Mouse (Mus musculus): ENCODE results near the gene Camk2d. TPM values are rescaled to one million over a fixed set of nuclear protein-coding genes. Genes with fewer than 3 reads are reported as not detected.

Gene Camk2d
- polyA plus RNA-seq, 3 experiments from 2014 or later: 57.4 to 90.2 (median 67.9) TPM

DNA sequence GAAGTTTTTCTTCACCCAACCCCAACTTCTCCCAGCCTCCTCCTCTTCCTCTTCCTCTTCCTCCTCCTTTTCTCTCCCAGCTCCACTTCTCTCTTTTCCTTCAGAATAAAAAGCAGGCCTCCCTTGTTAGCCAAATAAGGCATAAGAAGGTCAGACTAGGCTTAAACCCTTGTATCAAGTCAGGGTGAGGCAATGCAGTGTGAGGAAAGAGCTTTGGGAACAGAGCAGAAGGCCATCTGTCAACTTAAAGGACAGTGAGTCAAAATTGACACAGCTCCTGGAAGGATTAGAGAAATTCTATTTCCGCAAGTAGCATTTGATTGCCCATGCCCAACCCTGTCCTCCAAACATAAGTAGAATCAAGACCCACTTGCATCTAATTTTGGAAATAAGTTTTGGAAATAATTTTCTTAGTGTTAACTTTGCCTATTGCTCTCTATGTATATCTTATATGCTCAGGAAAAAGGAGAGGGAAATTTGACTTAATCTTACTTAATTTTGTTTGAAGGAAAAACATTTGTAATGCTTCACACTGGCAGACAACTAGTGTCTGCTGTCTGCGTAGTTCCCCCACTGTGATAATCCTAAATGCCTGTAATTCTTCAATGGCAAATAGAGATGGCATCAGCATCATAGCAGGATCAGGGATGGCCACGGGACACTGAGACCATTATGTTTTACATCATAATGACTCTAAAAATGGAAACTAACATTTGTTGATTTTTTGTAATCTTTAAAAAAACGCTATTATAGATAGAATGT is 16.8 kb downstream of the Camk2d start:
- no peak for ATAC-seq

DNA sequence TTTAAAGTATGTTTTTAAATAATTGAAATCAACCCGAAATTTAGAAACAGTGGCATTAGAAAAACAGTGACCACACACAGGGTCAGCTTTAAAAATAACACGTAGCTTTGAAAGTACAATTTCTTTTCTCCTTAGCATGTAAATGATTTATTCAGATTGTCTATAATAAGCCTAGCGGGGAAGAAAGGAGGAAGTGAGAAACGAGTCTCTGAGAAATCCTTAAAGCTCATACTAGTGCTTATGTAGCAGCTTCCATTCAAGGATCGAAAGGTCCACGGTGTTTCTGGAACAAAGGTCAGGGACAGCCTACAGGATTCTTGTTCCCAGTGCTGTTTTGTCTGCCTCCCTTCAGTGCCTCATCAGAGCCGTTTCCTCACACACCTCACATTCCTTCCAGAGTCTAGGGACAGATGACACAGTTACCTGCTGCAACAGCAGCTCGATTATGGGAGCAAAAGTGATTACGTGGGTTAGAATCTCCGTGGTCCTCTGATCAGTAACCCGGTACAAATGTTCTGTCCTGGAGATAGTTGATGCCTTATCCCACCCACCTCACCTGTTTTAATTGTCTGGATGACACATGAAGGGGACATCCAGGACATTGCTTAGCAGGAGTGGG is 17.5 kb downstream of the Camk2d start:
- ATAC-seq: no peak

DNA sequence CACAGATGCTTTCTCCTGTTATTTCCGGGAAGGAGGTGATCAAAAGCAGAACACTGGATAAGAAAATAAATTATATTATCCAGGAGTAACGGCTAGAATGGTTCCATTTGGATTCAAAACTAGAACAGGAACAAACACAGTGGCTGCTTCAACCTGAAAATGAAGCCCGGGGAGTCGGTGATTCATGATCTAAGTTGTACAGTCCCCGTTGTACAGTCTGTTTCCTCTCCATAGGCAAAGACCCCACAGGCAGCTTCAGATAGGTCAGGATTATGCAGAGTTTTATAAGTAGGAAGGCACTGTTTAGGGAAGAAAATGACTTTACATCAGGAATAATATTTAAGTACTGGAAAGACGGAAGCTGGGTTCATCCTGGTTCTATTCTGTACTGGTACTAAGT is 19.2 kb downstream of the Camk2d start:
- ATAC-seq: no peak

DNA sequence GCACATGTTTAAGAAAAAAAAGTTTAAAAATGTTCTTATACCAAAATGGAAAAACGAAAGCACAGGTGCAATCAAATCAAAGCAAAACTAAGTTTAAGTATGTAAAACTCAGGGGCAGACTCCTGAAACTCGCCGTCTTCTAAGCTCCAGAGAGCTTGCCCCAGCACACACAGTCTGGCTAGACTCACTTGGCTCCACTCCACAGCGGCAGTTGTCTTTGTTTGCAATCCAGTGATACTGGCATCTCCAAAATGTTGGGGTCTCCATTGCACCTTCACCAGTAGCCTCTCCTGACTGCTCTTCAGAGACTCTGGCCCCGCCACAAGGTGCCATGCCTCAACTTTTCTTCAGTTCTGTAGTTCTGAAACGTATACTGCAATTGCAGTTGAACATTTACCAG is 24.1 kb downstream of the Camk2d start:
- no peak for ATAC-seq

DNA sequence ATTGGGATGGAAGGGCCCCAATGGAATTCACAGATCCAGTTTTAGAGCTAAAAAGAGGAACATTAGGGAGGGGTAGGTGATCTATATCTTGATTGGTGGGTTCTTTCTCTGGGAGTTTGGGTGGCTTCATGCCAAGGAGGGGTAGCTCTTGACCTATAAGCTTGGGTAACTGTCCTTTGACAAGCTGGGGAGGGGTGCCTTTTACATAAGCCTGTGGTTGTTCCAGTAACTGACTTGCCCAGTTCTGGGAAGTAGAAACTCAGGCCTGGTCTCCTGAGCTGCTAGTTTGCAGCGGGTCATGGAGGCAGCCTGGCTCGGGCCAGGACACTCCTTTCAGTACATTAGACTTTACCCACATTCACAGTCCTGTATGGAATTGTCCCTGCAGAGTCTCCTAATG is 26.4 kb downstream of the Camk2d start:
- no peak for ATAC-seq

DNA sequence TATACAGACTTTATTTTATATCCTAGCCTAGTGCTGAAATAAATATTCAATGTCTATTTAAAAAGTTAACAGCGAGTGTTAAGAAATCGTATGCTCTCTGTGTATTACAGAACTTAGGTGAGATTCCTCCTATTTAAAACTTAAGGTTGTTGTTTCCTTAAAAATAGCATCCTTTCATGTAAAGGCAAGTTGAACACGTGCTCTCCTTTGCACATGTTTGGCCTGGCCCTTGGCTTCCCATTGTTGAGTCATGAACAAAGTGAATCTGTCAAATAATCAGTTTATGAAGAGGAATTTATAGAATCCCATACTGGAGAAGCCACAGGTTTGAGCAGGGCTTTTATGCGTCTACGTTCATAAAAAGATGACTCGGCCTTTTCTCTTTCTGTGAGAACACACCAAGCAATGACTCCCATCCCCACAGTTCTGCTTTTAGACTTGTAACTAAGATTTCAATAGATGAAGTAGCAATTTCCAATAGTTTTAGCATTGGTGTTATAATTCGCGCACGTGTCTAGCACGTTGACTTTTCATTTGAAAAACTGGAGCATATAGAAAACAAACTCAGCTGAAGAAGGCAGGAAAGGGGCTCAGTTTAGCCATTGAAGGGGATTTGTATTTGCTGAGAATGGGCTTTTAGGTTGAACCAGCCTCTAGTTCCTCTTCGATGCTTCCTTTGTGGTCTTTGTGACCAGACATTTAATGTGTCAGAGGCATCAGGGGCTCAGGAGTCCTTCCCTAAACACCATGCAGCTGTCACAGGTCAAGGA is 29.1 kb downstream of the Camk2d start:
- ATAC-seq: no peak

DNA sequence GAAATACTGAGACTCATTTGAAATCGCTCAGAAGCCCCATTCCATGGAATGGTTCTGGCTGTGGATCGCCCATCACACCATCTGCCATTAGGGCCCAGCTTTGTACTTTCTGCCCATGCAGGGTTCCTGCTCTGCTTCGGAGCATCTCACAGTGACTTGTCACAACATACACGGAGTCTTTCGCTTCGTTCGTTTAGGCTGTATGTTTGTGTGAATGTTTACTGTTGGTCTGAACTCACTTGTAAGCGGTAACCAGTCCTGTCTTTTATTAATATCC is 29.6 kb downstream of the Camk2d start:
- no peak for ATAC-seq

DNA sequence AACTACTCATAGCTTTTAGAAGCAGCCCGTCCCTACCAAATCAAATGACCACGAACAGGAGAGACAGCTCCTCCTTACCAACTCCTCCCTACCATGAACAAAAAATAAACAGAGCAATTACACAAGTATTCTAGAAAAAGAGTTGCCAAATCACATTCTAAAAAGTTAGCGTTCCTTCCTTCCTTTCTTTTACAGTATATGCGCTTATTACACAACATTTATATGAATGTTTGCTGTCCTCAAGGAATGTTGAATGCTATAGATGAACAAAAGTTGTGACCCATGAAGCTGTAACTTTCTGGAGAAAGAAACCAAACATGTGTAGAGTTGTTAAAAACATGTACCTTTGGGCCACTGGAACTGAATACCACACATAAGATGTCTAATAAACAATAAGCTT is 31.9 kb downstream of the Camk2d start:
- ATAC-seq: no peak

DNA sequence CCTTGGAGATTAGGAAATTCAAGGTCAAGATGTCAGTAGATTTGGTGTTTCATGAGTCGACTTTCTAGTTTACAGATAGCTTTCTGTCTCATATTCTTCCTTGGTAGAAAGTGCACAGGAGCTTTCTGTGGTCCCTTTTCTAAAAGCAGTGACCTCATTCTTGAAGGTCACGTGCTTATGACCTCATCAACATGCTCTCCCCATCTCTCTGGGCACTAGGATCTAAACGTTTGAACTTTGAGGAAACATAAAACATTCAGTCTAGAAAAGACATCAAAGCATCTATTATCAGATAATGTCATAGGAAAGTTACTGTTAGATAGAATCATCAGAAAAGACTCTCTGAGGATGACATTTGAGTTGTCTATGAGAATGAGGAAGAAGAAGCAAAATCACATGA is 32.3 kb downstream of the Camk2d start:
- ATAC-seq: peak; percentile 88

DNA sequence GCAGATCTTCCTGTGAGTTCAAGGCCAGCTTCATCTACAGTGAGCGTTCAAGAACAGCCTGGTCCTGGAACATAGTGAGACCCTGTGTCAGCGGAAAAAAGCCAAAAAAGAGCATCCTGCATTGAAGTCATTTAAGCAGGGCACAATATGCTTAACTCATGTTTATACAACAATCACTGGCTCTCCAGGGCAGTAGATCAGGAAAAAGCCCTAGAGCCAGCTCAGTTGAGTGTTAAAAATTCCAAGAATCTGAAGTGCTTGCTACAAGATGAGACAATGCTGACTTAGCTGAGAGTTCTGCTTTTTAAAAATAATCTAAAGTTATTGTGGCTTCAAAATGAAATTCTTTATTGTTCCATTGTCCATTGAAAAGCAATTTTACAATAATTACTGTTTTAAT is 32.9 kb downstream of the Camk2d start:
- no peak for ATAC-seq

DNA sequence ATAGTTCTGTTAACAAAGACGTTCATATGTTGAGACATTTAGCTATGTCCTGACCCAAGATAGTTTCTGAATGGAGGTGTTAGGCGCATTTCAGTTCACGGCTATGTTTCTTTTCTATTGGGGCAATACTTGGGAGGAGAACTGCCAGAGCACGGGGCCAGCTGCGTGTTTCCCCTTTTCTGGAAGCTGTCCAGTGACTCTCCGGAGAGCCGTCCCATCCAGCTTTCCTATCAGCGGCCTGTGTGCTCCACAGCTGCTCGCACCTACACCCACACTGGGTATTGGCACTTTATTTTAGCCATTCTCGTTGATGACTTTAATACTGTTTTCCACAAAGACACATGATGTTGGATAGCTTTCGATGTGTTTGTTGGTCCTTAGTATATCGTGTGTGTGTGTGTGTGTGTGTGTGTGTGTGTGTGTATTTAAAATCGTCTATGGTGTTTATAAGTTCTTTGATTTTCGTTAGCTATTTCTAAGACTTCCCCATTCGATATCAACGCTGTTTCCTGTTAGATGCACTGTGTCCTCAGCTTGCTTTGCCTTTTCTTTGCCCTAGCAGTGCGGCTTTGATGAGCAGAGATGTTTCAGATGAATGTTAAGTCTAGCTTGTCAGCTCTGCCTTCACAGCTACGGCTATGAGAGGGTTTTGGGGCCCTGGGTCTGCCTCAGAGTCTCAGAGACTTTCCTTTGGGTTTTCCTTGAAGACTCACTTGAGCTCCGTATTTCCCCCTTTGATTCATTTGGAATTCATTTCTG is 34.2 kb downstream of the Camk2d start:
- ATAC-seq: peak; percentile 55

DNA sequence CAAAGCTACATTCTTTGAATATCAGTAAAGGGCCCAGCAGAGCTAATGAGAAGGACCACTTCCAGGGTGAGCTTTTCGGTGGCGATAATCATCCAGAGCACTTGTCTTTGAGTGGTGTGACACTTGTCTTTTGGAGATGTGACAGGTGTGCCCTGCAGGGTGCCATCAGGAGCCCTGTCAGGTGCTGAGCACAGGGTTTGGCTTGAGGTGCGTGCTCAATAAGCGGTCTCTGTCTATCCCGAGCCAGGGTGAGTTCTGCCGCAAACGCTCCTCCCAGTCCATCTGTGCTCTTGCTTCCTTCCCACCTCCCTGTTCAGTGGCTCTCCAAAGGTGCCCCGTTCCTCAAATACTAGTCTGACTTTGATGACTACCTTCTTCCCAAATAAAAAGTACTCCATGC is 35.5 kb downstream of the Camk2d start:
- no peak for ATAC-seq

DNA sequence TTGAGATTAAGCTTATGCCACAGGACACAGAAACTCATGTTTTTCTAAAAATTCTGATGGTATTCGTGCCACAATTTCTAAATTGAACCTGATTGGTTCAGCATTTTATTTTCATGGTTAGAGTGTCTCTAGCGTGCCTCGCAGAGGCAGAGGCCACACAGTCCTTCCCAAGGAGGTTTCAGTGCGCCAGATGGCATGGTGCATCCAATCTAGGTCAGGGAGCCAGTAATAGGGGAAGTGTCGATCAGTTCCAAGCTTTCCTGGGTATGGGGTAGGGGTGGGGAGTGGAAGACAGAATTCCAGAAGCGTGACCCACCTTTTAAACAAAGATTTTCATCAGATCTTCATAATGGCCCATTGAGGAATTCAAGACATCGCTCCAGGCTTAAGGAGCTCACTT is 36.5 kb downstream of the Camk2d start:
- ATAC-seq: no peak

DNA sequence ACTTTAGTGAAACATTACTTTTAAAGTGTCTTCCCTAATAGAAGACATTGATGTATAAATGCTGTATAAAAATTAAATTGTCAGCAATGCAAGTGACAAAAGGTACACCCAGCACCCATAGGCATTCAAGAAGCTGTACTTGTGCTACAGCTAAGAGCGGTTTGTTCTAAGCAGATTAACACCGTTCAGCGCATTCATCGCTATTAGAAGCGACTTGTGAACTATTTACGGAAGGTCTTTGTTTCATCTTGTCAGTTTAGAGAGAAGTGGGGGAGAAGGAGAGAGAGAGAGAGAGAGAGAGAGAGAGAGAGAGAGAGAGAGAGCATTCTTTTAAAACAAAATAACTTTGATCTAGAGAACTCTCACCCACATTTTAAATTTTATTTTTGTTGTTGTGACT is 38.1 kb downstream of the Camk2d start:
- no peak for ATAC-seq

DNA sequence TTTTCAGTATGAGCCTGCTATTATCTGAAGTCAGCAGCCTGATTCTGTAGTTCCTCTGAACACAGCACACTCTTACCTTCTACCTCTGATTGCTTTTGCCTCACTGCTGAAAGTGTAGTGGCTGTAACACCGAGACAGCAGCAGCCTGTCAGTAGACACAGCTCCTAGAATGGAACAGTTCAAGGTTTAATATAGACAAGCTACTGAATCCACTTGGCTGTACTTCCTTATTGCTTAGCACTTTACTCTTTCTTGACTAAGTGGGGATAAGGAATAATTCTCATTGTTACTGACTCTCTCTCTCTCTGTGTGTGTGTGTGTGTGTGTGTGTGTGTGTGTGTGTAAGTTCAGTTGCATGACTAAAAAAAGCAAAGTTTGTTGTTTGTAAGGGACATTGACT is 42.2 kb downstream of the Camk2d start:
- ATAC-seq: no peak

DNA sequence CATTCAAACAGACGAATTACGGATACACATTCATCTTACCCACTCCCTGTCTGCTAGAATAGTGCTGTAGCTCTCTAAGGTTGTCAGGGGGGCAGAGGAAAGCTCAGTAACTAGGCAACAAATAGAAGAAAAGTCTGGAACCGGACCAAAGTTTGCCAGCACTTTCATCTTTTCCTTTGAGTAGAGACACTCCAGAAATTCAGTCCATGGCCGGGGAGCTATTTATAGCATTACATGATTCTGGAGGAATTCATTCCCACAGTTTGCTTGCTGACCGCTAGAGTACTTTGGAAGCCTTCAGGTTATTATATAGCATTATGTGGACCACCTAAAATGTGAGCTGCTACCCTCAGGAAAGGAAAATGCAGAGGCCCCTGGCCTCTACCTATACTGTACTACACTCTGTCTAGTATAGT is 43.0 kb downstream of the Camk2d start:
- no peak for ATAC-seq

DNA sequence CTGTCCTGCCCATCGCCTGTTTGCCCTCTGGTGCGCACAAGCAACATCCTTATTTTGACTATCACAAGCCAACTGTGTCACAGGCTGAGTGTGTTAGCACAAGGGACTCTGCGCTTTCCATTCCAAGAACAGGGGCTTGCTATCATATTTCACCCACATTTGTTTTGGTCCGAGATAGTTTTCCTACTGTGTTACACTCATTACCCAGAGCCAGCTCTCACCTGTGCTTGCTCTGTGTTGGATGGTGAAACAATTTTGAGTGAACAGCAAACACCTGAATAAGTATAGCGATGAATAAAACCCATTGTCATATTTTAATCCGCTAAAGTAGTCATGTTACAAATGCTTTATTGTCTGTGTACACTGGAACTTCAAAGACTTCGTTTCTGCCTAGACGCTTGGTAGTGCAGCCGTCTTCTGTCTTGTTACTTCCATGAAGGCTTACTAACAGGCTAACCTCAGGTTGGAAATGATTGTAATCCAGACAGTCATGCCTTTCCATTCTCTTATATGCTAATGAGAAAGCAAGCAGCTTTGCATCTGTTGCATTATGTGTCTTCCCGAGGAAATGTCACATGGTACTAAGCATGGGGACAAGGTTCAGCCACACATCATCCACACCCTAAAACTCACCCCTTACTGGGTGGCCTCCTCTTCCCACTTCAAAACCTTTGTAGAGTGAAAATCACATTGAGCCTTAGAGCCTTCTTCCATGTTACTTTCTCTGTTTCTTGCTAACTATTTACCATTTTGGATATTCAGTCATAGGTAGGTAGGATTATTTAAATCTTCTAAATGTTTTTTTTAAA is 44.5 kb downstream of the Camk2d start:
- no peak for ATAC-seq

DNA sequence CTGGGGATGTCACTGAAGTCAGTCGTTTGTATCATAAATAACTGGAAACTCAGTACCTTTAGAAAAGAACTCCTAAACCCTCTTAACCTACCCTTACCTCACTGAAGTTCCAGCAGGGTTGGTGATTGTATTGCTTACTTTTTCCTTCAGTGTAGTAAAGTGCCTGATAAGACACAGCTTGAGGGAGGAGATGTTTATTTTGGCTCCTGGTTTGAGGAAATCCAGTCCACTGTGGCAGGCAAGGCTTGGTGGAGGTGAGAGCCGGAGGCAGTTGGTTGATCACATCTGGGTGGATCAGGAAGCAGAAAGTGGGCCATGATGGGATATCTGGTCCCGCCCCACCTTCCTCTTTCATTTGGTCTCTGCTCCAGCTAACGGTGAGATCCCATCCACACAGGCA is 45.3 kb downstream of the Camk2d start:
- no peak for ATAC-seq

DNA sequence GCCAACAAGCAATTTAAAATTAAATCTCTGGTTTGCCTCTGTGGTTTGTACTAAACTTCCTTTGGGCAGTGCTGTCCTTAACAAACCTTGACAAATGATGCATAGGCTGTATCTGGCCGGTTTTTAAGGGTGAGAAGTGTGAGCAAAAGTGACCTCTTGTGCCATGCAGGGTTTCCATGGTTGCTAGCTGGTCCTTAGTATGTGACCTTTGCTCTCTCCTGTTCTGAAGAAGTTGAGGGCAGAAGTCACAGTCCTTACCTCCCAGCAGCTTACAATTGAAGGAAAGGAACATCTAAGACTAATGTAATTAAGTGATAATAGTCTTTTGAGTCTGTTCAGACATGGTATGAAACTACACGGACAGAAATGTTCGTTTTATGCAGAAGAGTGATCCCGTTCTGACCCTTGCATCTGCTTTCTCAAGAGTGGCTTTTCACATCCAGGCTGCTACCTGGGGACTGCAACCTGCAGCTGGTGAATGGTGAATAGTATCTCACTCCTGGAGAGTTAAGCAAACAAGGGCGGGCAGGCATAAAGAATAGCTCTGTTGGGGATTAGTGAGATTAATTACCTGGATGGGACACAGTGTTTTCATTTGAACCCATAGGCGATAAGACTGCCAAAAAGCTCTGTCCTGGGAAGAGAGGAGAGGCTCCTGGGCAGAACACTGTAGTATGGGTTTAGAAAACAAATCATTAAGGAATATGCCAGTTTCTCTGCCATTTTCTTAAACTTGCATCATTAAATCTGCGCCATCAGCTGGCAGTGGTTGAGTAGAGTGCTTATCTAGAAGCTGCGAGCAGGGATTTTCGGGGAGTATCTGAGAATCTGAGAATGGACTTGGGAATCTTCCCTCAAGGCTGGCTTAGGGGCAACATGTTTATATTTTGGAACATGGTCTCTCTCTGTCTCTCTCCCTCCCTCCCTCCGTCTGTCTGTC is 47.2 kb downstream of the Camk2d start:
- ATAC-seq: no peak

DNA sequence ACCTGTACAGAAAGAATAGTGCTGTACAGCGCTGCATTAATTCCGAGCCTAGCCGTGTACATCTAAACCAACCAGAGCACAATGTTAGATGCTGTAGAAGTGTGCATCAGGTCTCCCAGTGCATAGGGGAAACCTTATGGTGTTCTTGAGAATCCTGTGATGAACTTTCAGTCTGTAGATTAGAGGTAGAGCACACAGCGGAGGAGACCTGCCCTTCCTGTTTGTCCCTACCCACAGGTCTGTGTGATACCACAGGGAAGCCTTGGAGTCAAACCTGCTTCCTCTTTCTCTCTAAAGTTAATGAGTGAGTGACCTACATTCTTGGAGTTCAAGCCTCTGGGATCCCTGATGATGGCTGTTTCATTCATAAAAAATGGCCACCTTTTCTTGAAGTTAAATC is 54.2 kb downstream of the Camk2d start:
- peak; percentile 73 for ATAC-seq

DNA sequence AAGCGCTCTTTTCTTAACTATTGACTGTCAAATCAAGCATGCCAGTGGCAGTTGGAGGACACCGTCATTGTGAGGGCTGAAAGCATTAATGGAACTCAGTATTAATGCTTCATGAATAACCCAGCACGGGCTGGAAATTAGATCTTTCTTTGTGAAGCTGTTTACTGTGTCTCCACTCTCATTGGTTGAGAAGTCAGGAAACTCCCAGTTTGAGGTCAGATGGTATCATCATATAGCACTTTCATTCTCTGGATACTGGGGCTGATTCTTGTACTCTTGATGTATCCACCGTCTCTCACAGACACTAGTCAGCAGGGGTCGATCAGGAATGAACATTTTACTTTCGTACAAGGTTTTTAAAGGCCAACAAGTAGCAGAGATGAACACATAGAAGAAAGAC is 54.6 kb downstream of the Camk2d start:
- ATAC-seq: peak; percentile 84

All from inflammation-experienced regulatory T-cells, adult 6 months (primary cell).